Mouse (Mus musculus): Measurements from ENCODE around the gene Tnfrsf14. TPM values are rescaled to one million over a fixed set of nuclear protein-coding genes. Genes with fewer than 3 reads are reported as not detected.

Tnfrsf14 gene
- polyA plus RNA-seq (2015; fragmentation: Nextera tagmentation; extraction: Ambion mirVana): 0.19 and 0.28 TPM in 2 replicates

DNA sequence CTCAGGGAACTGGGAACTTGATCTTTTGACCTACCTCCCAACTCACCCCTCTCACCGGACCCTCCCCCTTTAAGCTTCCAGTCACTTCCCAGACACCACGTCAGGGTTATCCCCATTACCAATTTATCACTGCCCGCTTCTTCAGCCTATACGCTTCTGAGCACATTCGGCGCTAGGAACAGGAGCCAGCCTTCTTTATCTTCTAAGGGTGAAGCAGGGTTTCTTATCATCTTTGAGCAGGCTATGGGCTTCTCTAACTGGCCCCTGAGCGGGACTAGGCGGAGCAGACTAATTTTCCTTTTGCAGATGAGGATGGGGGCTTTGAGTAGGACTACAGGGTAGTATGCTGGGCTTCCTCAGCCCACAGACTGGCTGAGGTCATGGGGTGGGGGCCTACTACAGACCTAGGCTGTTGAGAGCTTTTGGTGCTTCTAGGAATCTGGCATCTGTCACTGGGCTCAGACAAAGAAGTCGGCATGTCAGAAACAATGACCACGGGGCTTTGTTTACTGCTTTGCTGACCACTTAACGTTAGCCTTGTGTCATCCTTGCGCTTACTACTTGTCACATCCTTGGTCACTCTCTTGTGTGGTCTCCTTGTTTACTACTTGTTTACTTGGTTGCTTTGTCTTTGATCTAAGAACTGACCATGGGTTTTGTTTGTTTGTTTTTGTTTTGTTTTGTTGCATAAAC, at the start of gene Tnfrsf14:
Gene Tnfrsf14, minus strand, starts transcription at position 169 of the 693 bp plus-strand sequence.
- ATAC-seq (replicated peaks): no peak
- Histone ChIP-seq H3K4me3 (no peak within 1 kb of the TSS), H3K4me1 (no peaks in the 10 kb centered on the region), H3K9me3 (no peaks in the 10 kb centered on the region), H3K27me3 (replicated peaks) (no peaks in the 10 kb centered on the region), H3K27ac (no peak within 1 kb of the TSS), H3K36me3 (replicated peaks) (no peaks in the 10 kb centered on the region), H3K9ac (no peak within 1 kb of the TSS), H3K4me2 (no peak within 1 kb of the TSS)
- 67% methylated on average over 12 of the region's 12 CpGs for whole genome bisulfite sequencing

DNA sequence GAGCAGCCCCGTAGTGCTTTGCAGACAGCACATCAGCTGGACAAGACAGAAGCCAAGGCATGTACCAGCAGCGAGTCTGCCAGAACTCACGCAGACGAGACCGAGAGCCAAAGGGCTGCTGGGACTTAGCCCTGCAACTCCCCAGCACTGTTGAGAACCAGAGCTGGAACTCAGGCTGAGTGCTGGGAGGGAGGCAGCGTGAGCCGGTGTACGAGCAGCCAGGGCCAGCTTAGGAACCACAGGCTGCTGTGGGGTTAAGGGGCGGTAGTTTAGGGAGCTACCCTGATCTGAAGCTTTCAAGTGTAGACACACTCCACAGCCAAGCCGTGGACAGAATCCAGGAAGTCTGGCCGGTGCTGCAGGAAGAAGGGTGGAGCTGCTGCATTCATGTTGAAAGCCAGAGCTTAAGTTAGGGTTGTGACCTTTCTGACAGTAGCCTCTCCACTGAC, 45.8 kb upstream of the Tnfrsf14 start:
- Histone ChIP-seq H3K27me3 (replicated peaks) (no peaks in the 10 kb centered on the region), H3K4me3 (no peak overlapping the region), H3K27ac (no peak overlapping the region), H3K9ac (no peak overlapping the region), H3K4me1 (no peaks in the 10 kb centered on the region), H3K9me3 (no peaks in the 10 kb centered on the region), H3K36me3 (replicated peaks) (peaks cover 60% of the 10 kb centered on the region), H3K4me2 (no peak overlapping the region)
- 89% methylated on average over 11 of the region's 11 CpGs for WGBS
- no peak for ATAC-seq (replicated peaks)

DNA sequence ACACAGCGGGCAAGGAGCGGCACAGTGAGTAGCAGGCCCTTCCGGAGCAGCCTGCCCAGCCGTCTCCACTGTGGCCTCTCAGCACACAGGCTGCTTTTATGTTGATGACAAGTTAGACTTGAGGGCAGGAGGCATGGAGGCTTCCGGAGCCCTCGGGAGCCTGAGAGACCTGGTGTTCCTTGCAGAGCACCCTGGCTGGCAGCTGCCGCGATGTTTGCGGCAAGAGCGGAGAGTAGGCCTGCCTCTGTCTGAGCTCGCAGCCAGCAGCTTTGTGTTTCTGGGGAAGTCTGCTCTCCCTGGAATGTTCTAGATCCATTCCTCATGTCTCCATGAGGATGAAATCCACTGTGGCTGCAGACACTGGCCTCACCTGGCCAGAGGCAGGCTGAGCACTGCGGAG, 44.2 kb upstream of the Tnfrsf14 start:
- H3K9ac ChIP-seq: no peak overlapping the region
- no peak overlapping the region for H3K27ac ChIP-seq
- no peaks in the 10 kb centered on the region for H3K27me3 ChIP-seq (replicated peaks)
- peaks cover 62% of the 10 kb centered on the region for H3K36me3 ChIP-seq (replicated peaks)
- H3K9me3 ChIP-seq: no peaks in the 10 kb centered on the region
- no peak for ATAC-seq (replicated peaks)
- no peak overlapping the region for H3K4me3 ChIP-seq
- 97% methylated on average over 12 of the region's 12 CpGs for WGBS
- no peak overlapping the region for H3K4me2 ChIP-seq
- H3K4me1 ChIP-seq: no peaks in the 10 kb centered on the region

DNA sequence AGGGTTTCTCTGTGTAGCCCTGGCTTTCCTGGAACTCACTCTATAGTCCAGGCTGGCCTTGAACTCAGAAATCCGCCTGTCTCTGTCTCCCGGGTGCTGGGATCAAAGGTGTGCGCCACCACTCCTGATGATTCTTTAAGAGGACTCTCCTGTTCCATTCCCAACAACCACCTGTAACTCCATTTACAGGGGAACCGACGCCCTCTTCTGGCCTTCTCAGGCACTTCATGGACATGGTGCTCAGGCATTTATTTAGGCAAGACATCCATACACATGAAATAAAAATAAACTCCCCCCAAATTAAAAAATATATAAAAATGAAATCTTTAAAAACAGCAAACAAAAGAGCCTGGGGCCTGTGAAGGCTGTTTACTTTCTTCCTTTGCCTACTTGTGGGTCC, 38.8 kb upstream of the Tnfrsf14 start:
- Histone ChIP-seq H3K27ac (no peak overlapping the region), H3K4me2 (no peak overlapping the region), H3K9me3 (no peaks in the 10 kb centered on the region), H3K9ac (no peak overlapping the region), H3K36me3 (replicated peaks) (peaks cover 32% of the 10 kb centered on the region), H3K4me3 (no peak overlapping the region), H3K27me3 (replicated peaks) (no peaks in the 10 kb centered on the region), H3K4me1 (peaks cover 36% of the 10 kb centered on the region)
- WGBS: 59% methylated on average over 5 of the region's 5 CpGs
- no peak for ATAC-seq (replicated peaks)

DNA sequence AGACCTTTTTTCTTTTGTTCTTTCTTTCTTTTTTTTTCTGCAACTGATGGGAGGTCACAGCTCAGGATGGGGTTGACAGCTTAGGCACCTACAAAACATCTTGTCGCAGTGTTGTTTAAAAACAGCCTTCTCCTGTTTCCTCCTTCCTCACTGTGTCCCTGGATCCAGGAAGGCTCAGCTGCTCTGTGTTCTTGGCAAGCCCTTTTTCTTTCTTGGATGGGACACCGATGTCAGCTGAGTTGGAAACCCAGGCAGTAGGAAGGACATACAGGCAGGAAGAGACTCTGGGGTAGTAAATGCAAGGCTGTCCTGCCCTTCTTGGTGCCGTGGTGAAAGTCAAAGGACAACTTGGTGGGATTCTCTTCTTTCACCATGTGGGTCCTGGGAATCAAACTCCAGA, 37.5 kb upstream of the Tnfrsf14 start:
- Histone ChIP-seq H3K36me3 (replicated peaks) (peaks cover 19% of the 10 kb centered on the region), H3K9me3 (no peaks in the 10 kb centered on the region), H3K4me3 (0 out of 2 replicates have a peak overlapping the region, but pooled peaks have one; percentile 82), H3K27ac (no peak overlapping the region), H3K9ac (0 out of 2 replicates have a peak overlapping the region, but pooled peaks have one; percentile 81), H3K27me3 (replicated peaks) (no peaks in the 10 kb centered on the region), H3K4me2 (peak overlapping the region; percentile 71), H3K4me1 (peaks cover 49% of the 10 kb centered on the region)
- 55% methylated on average over 3 of the region's 3 CpGs for WGBS
- no peak for ATAC-seq (replicated peaks)

DNA sequence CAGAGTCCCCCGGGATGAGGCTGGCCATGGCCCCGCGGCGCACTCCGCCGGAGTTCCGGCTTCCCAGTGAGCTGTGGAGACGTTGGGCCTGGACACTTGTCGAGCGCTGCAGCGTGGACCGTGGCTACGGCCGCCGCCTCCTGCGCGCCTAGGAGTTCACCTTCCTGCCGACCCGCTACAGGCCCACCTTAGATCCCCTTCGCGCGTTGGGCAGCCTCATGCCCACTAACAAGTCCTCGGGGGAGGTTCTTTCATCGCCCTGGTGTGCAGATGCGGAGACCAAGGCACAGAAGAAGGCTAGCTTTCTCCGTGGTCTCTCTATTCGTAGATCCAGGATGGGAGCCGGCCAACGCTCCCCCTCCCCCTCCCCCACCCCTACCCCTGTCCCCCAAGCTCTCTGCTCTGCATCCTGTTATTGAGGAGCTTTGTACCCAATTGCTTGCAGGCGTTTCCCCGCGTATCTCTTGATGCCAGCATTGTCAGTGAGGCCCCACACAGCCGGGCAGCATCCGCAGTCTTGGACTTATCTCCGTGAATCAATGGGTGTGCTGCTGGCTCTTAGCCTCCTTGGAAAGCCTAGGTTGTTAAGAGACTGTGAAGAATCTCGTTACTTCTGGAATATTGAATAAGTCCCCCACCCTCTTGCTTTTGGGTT, 36.3 kb upstream of the Tnfrsf14 start:
- peak; percentile 1 for ATAC-seq (replicated peaks)
- H3K27ac ChIP-seq: peak overlapping the region; percentile 97
- H3K4me2 ChIP-seq: peak overlapping the region; percentile 71
- under 1% methylated on average over 36 of the region's 36 CpGs for WGBS
- no peaks in the 10 kb centered on the region for H3K27me3 ChIP-seq (replicated peaks)
- peak overlapping the region; percentile 82 for H3K4me3 ChIP-seq
- peaks cover 7% of the 10 kb centered on the region; the same call in 1 of the 2 replicates for H3K36me3 ChIP-seq (replicated peaks)
- H3K4me1 ChIP-seq: peaks cover 57% of the 10 kb centered on the region
- no peaks in the 10 kb centered on the region for H3K9me3 ChIP-seq
- H3K9ac ChIP-seq: peak overlapping the region; percentile 81

DNA sequence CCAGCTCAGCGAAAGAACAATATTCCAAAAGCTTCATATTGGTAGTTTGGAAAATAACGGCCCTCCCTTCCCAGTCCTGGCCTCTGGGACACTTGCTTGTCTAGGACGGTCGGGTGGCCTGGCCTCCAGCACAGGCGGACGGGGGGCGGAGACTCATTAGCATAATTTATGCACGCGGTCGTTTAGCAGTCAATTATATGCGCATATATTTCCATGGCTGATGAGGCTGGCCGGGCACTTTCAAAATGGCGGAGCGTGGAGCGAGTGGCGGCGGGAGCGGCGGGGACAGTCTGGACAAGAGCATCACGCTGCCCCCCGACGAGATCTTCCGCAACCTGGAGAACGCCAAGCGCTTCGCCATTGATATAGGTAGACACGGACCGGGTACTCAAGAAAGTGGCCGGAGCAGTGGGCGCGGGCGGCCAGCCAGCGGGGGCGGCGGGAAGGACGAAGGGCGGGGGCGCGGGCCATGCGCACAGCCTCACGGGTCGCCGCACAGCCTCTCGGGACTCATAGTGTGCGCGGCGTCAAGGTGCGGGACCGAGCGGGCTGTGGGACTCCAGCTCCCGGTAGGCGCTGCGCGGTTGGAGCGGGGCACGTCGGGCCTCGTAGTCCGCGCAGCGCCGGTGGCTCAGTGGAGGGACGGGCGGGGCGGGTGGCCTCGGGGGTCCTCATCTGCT, 35.7 kb upstream of the Tnfrsf14 start, which contains the start of gene Pank4:
Gene Pank4, plus strand, starts transcription at position 223 of the 680 bp plus-strand sequence.
- Histone ChIP-seq H3K9me3 (no peaks in the 10 kb centered on the region), H3K27ac (peak within 1 kb of the TSS; percentile 97), H3K9ac (peak within 1 kb of the TSS; percentile 81), H3K4me3 (peak within 1 kb of the TSS; percentile 82), H3K27me3 (replicated peaks) (no peaks in the 10 kb centered on the region), H3K36me3 (replicated peaks) (0 out of 2 replicates have a peak, but pooled peaks cover under 1% of the 10 kb centered on the region), H3K4me2 (peak within 1 kb of the TSS; percentile 71), H3K4me1 (peaks cover 64% of the 10 kb centered on the region)
- WGBS: under 1% methylated on average over 66 of the region's 66 CpGs
- ATAC-seq (replicated peaks): peak; percentile 94

DNA sequence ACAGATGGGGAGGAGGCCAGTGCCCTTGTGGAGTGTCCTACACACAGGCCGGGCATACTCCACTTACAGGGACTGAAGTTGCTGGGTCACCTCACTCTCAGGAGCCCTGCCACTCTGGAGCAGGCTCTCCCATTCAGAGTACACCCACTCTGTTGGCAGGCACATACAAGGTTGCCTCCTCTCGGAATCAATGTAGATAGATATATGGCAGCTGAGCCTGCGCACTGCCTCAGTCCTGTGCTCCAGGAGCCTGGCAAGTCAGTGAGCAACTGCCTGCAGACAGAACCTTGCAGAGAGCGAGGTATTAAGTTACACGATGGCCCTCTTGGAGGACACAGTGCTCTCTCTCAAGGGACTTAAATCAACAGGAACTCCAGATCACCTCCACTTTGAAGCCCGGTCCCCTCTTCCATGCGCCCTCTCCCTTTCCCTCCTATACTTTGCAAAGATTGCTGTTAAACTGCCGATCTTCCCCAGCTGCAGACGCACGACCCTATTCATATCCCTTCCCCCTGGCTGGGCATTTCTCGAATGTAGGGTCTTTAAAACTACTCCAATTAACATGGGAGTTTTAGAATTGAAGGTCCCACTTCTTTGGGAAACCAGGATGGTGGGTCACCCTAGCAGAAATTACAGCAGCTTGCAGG, 35.0 kb upstream of the Tnfrsf14 start:
- peak overlapping the region; percentile 71 for H3K4me2 ChIP-seq
- no peaks in the 10 kb centered on the region for H3K9me3 ChIP-seq
- H3K27ac ChIP-seq: peak overlapping the region; percentile 97
- H3K27me3 ChIP-seq (replicated peaks): no peaks in the 10 kb centered on the region
- peak overlapping the region; percentile 82 for H3K4me3 ChIP-seq
- H3K36me3 ChIP-seq (replicated peaks): no peaks in the 10 kb centered on the region
- WGBS: 8% methylated on average over 11 of the region's 11 CpGs
- peaks cover 71% of the 10 kb centered on the region for H3K4me1 ChIP-seq
- no peak for ATAC-seq (replicated peaks)
- H3K9ac ChIP-seq: peak overlapping the region; percentile 81

DNA sequence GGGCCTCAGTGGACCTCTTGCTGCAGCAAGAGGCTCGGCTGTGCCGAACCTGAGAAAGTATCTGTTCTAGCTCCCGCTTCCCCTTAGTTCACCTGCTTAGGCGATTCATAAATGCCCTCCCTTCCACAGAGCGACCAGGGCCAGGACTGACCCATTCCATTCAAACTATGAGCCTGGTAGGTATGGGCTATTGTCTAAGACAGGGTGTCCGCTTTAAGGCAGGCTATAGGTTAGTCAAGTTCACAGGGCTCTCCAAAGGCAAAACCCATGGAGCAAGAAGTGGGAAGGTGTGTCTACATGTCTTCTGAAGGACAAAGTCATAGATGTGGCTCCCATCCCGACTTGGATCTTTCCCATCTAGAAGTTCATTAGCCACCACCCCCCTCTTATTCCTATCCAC, 34.3 kb upstream of the Tnfrsf14 start:
- Histone ChIP-seq H3K36me3 (replicated peaks) (no peaks in the 10 kb centered on the region), H3K4me1 (peaks cover 77% of the 10 kb centered on the region), H3K27ac (peak overlapping the region; percentile 97), H3K9ac (peak overlapping the region; percentile 81), H3K4me3 (peak overlapping the region; percentile 82), H3K27me3 (replicated peaks) (no peaks in the 10 kb centered on the region), H3K9me3 (no peaks in the 10 kb centered on the region), H3K4me2 (peak overlapping the region; percentile 71)
- 25% methylated on average over 7 of the region's 7 CpGs for WGBS
- ATAC-seq (replicated peaks): no peak

DNA sequence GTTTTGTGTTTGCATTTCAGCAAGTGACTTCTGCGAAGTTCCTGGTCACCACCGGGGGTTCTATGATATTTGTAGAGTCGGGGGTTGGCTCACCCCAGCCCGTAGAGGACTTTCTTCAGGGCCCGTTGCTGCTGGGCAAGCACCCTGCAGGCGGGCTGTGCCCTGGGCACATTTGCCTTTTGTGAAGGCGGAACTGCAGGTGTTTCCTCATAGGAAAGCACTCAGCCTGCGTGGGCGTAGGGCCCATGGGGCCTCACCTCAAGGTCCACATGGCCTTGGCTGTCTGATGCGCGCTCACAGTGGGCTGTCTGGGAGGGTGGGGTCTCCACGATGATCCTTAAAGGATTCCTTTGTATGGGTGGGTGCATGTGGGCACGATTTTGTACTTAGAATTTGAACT, 33.5 kb upstream of the Tnfrsf14 start:
- Histone ChIP-seq H3K36me3 (replicated peaks) (no peaks in the 10 kb centered on the region), H3K4me2 (peak overlapping the region; percentile 71), H3K27me3 (replicated peaks) (no peaks in the 10 kb centered on the region), H3K4me3 (peak overlapping the region; percentile 82), H3K4me1 (peaks cover 83% of the 10 kb centered on the region), H3K9me3 (no peaks in the 10 kb centered on the region), H3K27ac (peak overlapping the region; percentile 97), H3K9ac (peak overlapping the region; percentile 81)
- 4% methylated on average over 13 of the region's 13 CpGs for WGBS
- no peak for ATAC-seq (replicated peaks)

DNA sequence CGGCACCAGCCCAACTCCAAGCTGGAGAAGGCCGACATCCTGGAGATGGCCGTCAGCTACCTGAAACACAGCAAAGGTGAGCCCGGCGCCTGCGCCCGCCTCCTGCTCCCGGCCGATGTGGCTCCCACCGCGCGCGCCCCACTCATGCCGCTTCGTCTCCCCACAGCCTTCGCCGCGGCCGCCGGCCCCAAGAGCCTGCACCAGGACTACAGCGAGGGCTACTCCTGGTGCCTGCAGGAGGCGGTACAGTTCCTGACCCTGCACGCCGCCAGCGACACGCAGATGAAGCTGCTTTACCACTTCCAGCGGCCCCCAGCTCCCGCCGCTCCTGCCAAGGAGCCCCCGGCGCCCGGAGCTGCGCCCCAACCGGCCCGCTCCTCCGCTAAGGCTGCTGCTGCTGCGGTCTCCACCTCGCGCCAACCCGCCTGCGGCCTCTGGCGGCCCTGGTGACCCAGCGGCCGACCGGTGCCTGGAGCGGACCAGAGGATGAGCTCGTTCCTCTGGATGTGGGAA, 32.9 kb upstream of the Tnfrsf14 start:
- under 1% methylated on average over 47 of the region's 47 CpGs for WGBS
- Histone ChIP-seq H3K27me3 (replicated peaks) (no peaks in the 10 kb centered on the region), H3K4me1 (peaks cover 81% of the 10 kb centered on the region), H3K9ac (peak overlapping the region; percentile 81), H3K9me3 (no peaks in the 10 kb centered on the region), H3K4me2 (peak overlapping the region; percentile 71), H3K4me3 (peak overlapping the region; percentile 82), H3K36me3 (replicated peaks) (no peaks in the 10 kb centered on the region), H3K27ac (peak overlapping the region; percentile 97)
- no peak for ATAC-seq (replicated peaks)
